Mouse (Mus musculus): ENCODE data around the gene Mad1l1.
"Not testable (repeated sequence)": the region's sequence is repeated elsewhere in the genome, so short reads cannot be mapped to it uniquely, and the experiment has no call there.

Mad1l1 gene

DNA sequence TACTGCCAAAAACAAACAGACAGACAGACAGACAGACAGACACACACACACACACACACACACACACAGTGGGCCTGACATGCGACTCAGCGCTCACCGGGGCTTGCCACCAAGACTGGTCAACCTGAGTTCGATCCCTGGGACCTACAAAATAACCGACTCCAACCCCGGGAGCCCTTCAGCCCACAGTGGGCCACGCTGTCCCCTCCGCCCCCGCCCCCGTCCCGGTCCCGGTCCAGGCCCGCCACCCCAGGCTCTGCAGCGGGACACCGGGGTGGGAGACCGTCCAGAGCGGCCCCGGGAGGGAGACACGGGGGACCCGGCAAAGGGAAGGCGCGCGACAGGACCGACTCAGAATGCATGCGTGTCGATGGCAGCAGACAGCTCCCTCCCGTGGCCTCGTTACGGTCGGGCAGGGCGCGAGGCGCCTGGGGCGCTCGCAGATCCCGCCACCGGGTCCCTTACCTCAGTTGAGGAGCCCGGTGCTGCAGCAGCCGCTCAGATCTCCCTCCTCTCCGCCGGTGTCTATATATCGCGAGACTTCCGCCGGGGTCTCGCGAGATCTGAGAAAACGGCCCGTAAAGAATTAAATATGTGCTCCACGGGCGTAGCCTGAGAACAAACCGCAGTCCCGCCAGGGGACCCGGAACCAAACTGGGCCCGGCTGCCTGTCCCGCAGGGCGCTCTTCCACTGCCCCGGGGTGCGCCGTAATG lies at the start of gene Mad1l1, which contains the start of gene Nudt1:
Mad1l1 (minus strand) TSS at position 511 of the 714 bp plus-strand sequence.
Nudt1 (plus strand) TSS at position 615 of the 714 bp plus-strand sequence.
- DNase-seq (ENCODE audit: low spot score) = peak; percentile 87

DNA sequence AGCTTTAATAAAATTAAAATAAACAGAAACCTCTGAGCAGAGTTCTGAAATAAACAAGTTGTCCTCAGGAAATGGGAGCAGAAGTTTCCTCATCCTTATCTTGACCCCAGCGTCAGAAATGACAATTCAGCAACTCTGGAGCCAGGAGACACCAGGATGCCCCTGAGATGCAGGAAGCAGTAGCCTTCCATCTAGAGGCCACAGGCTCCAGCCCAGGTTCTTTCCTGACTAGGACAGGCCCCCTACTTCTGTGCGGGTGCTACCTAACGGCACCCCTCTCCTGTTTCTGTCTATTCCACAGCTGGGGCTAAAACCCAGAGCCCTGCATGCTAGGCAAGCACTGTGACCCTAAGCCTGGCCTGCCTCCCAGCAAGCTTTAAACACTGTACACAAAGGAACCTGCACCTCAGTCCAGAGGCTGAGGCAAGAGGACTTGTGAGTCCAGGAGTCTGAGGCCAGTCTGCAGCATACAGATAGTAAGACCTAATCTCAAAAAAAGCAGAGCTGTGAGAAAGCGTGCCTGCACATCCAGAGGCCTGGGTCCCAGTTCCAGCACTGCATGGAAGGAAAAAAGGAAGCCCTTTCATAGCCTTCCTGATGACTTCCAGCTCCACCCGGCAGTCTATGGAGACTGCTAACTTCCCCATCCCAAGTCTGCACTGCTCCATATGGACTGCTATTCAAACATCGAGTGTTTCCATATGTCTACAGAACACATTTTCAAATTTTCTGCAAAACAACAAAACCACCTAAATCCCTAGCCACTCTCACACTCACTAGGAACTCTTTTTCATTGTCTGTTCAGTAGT lies 49.3 kb upstream of the Mad1l1 start:
- DNase-seq (ENCODE audit: low spot score) = no peak

DNA sequence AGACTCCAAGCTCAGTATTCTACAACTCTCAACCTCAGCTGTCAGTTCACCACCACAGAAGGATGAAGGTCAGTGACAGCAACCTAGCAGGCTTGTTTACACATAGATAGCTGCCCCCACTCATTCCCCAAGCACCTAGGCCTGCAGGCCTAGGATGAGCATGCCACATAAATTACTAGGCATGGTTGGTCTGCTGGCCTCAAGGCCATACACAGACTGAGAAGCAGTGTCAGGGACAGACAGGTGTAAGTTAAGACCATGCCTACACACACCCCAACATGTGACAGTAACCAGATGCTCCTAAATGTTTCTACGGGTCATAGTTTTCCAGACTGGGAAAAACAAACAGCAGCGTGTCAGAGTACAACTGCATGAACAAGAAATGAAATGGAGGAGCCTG lies 48.1 kb upstream of the Mad1l1 start:
- no peak for DNase-seq (ENCODE audit: low spot score)

DNA sequence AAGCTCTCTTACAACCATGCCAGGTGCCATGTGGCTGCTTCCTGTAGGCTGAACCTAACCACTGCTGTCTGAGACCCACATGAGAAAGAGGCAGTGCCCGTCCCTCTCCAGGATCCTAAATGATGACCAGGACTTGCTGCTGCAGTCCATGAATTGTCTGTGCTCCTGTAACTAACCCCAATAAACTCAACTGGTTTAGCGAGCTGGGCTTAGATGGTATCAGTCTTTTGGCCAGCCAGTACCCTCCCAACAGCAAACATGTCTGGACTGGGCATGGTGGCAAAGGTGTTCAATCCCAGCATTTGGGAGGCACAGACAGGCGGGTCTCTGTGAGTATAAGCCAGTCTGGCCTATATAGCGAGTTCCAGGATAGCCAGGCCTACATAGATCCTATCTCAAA lies 47.6 kb upstream of the Mad1l1 start:
- DNase-seq (ENCODE audit: low spot score) = peak; percentile 31

DNA sequence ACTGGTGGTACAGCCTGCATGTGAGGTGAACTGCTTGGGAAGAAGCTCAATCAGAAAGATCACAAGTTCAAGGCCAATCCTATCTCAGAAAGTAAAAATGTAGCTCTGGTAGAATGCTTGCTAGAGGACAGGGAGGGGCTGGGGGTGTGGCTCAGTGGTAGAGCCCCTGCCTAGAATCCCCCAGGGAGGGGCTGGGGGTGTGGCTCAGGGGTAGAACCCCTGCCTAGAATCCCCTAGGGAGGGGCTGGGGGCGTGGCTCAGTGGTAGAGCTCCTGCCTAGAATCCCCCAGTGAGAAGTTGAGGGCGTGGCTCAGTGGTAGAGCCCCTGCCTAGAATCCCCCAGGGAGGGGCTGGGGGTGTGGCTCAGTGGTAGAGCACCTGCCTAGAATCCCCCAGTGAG lies 46.8 kb upstream of the Mad1l1 start:
- DNase-seq (ENCODE audit: low spot score) = not testable (repeated sequence)

DNA sequence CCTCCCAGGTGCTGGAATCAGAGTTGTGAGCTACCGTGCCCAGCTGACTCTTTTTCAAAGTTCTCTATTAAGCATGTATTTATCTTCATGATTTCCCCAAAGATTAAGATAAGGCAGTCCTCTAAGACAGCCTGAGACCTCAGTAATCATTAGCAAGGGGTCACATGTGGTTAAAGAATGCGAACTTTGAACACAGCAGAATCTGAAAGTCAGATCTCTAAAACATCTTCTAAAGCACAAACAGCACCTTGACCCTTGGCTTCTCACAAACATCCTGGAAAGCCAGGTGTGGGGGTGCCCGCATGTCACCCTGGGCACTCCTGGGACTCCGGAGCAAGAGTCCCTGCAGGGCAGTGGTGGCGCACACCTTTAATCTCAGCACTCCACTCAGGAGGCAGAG lies 43.1 kb upstream of the Mad1l1 start:
- no peak for DNase-seq (ENCODE audit: low spot score)

DNA sequence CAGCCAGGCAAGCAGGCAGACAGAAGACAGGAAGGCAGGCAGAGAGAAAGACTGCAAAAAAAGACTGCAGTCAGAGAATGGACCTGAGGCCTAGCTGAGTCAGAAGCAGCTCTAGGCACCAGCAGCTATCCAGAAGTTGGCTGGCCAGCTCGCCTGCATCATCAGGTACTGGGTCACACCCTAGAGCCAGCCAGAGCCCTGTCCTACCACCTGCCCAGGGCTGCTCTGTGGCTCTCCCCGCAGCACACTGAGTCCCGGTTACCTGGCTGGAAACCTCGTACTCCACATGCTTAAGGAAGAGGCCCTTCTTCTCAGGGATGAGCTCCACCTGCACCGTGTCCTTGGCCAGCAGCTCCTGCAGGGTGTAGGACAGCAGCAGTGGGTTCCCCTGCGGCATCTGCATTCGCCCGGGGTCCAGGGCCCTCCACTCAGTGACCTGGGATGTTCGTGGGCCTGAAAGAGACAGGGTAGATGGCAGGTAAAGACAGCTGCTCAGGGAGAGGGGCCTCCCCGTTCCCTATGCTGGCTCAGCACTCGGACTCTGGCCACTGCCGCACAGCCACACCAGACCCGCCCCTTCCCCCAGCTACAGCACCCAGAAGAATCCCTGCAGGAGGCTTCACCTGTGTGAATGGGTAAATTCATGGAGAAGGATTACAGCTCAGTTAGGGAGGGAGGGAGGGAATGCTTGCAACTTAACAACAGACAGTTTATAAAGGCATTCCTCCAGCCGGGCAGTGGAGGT lies 38.8 kb upstream of the Mad1l1 start:
- DNase-seq (ENCODE audit: low spot score) = no peak

DNA sequence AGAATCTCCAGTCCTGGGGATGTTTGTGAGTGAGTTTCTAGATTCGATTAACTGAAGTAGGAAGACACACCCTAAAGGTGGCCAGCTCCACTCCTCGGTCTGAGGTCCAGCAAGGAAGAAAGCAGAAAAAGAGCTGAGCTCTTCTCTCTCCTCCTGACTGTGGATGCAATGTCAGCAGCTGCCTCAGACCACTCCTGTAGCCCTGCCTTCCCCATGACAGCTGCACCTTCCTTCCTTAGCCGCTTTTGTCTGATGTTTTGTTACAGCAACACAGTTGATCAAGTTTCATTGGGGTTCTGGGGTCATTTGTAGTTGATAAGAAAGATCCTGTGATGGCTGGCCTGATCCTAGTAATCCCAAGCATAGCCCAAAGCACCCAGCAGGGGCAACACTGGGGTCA lies 36.1 kb upstream of the Mad1l1 start:
- no peak for DNase-seq (ENCODE audit: low spot score)

DNA sequence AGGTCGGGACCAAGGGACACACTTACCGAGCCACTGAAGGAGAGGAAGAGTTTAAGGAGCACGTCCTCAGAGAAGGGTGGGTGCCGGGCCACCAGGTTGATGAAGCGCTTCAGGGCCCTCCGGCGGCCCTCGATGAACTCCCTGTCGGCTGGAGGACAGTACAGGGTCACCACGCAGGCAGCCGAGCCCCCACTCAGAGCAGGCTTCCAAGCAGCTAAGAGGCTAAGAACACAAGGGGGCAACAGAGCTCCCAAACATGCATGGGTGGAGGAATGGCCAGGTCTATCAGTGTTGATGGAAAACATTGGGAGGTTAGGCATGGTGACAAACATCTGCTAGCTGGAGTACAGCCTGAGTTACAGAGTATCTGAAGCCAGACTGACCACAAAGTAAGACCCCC lies 34.6 kb upstream of the Mad1l1 start:
- DNase-seq (ENCODE audit: low spot score) = no peak

DNA sequence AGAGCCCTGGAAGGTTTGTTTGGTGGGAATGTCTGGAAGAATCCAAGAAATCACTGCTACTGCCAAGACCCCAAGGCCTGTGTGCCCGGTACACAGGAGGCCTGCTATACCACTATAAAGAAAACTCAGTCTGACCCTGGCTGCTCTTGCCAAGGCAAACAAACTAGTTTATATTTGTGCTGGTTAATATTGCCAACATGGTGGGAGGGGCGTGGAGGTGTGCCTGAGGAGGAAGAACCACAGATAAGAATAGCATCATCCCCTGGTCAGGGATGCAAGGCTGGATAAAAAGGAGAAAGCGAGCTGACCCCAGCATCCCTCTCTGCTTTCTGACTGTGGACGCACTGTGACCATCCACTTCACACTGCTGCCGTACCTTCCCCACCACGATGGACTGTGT lies 31.0 kb upstream of the Mad1l1 start:
- no peak for DNase-seq (ENCODE audit: low spot score)

DNA sequence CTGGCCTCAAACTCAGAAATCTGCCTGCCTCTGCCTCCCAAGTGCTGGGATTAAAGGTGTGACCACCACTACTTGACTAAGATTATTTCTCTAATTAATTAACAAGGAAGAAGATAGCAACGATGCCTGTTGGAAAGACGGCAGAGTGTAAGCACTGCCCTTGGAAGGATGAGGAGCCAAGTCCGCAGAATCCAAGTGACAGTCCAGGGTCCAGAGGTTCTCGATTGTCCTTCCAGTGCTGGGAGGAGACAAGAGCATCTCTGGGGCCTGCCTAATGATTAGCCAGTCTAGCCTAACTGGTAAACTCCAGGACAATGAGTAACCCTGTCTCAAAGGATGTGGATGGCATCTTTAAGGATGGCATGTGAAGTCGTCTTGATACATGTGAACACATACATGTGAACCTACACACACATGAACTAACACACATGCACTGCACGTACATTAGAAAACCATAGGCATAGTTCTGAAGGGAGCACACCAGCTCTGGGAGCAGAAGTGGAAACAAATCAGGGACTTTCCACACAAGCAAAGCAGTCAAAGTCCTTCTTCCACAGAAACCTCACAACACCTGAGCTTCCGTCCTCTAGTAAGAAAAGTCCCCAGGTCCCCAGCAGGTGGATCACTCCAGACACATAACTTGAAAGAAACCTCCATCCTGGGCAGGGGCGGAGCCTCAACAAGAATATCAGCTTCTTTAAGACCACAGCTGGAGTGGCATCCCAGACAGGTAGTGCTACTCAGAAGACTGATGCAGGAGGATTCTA lies 29.6 kb upstream of the Mad1l1 start:
- DNase-seq (ENCODE audit: low spot score) = no peak

DNA sequence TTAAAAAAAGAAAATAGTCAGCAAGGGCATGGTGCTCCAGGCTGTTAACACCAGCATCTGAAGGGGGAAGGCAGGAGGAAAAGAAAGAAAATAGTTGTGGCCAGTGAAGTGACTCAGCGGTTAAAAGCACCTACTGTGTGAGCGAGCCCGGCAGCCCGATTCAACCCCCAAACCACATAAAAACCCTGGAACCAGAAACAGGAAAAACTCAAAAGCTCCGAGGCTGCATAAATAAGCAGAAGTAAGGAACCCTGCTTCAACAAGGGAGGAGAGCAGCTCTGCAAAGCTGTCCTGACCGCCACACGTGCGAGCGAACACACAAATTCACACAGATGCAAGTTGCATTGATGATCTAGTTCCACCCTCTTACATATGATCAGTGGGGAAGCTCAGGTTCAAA lies 28.5 kb upstream of the Mad1l1 start:
- DNase-seq (ENCODE audit: low spot score) = no peak

DNA sequence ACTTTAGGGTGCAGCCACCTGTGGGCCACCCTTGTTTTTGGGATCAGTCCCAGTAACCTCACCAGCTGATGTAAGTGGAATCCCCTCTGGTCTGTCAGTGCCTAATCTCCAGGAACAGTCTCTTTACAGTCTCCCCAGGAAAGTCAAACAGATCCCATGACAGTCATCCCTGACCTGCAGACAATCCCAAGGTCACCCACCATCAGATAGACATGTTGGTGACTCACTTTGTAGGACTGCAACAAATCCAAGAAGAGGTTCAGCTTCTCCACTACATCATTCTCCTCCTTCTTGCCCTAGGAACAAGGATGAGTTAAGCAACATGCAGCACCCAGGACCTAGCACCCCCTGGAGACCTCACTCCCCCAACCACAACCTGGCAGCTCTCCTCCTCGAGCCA lies 24.7 kb upstream of the Mad1l1 start:
- no peak for DNase-seq (ENCODE audit: low spot score)

DNA sequence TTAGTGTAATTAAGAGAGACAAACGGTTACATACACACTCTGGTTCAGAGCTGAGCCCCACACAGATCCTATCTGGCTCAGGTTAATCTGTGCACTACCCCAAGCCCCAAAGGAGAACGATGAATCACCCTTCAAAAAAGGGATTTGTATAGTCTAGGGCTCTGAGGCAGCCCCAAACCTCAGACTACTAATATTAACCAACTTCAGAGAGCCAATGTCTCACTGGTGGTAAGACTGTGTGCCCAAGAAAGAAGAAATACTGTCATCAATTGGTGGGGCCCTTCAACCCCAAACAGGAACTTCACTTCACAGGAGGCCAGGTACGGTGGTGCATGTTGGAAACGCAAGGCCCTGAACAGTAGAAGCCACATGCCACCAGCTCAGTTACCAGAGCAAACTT lies 23.9 kb upstream of the Mad1l1 start:
- no peak for DNase-seq (ENCODE audit: low spot score)

DNA sequence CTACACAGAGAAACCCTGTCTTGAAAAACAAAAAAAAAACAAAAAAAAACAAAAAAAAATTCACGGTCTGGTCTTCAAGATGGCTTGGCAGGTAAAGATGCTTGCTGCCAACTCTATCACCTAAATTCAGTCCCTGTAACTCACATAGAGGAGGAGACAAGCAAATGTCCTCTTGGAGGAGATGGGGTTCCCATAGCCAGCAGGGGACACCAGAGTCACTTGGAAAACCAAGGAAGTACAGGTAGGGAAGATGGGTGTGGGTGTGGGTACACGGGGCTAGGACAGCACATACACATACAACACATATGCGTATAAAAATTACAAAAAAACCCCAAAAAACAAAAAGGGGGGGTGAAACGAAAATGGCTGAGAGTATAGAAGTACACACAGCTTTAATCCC lies 21.5 kb upstream of the Mad1l1 start:
- DNase-seq (ENCODE audit: low spot score) = no peak

DNA sequence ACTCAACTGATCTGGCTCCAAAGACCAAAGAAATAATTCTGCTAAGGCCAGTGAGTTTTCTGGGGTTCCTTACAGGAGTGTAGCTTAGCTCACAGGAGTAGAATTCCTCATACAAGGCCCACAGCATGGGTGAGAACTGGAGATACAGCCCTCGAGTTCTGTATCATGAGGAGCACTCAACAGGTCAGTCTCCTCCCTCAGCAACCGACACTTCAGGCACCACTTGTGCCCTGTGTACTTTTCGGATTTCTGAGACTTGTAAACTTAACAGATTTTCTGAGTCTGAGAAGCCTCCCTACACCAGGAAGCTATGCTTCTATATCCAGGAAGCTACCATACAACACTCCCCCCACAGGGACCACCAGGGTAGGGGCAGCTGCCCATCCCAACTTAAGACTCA lies 18.5 kb upstream of the Mad1l1 start:
- DNase-seq (ENCODE audit: low spot score) = no peak

DNA sequence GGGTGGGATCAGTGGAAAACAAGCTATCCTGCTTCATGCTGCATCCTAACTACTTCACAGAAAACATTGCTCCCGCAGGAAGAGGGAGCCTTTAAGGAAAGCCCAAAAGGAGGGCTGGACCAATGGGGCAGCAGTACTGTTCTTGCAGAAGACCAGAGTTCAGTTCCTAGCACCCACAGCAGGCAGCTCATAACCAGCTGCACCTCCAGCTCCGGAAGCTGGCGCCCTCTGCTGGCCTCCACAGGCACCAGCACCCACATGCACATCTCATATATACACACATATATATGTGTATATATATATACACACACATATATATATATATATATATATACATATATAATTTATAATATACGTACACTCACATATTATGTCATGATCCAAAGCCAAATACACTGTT lies 17.4 kb upstream of the Mad1l1 start:
- DNase-seq (ENCODE audit: low spot score) = no peak

DNA sequence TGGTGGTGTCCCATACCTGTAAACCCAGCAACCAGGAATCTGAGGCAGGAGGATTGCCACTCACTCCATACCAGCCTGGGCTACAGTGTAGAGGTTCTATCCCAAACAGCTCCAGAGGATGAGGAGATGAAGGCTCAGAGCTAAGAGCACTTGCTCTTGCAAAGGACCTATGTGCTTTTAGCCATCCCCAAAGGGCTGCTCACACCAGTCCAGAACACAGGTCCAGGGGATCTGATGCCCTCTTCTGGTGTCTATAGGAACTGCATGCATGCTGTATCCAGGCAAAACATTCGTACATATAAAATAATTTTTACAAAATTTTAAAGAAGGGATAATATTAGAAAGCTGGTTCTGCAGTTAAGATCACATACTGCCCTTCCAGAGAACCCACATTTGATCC lies 15.3 kb upstream of the Mad1l1 start:
- peak; percentile 39 for DNase-seq (ENCODE audit: low spot score)

DNA sequence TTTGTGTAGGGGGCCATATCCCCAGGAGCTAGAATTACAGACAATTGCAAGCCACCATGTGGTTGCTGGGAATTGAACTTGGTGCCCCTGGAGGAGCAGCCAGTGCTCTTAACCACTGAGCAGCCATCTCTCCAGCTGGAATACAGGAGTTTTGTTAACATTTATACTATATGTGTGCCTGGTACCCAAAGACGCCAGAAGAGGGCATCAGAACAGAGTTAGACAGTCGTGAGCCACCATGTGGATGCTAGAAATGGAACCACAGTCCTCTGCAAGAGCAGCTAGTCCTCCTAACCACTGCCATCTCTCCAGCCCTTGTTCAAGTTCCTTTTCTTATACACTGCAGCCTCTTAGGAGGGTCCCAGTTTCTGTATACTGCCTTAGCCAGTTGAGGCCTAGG lies 12.3 kb upstream of the Mad1l1 start:
- no peak for DNase-seq (ENCODE audit: low spot score)

DNA sequence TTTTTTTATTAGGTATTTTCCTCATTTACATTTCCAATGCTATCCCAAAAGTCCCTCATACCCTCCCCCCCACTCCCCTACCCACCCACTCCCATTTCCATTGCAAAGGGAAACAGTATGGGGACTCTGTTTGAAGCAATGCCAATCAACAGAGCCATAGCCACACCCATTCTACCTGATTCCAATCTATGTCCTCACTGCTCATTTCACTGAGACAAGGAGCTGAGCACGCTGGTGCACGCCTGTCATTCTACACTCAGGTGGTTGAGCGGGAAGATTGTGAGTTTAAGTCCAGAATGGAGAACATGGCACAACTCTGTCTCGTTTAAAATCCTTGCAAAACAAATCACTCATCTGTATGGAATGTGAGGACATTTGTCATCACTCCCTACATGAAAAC lies 11.2 kb upstream of the Mad1l1 start:
- no peak for DNase-seq (ENCODE audit: low spot score)

DNA sequence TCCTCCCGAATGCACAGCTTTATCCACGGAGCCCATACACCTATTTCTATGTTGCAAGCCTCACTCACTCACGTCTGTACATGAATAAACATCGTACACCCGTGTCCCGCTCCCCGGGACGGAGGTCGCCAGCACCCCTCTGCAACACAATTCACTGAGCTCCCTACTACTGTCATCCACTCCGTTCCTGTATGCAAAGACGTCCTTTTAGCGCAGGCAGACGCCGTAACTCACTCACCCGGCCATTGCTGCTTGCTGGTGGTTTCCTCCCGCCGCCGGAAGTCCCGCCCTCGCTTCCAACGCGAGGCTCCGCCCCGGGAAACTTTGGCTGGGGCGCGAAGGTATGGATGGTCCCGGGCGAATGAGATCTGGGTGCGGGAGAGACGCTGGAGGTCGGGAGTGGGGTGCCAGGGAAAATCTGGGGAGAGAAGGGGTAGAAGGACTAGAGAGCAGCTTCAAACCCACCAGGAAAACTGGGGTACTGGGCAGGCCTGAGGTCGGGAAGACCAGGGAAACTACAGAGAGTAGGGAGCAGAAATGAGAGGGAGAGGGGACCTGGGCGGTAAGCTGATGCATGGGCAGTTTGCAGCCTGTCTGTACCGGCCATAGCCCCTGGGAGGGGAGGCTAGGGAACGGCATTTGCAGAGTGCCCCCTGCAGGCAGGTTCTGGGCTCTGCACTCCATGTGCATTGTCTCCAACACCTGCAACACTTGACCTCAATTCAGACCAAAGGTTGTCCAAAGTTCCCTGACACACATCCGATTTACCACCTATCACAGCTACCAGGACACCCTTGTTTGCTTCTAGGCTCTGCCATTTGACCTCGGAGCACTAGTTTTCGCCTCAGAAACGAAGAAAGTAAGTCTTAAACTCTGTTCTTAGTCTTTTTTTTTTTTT lies 10.5 kb upstream of the Mad1l1 start, which contains the start of gene Mrm2:
Mrm2 (minus strand) TSS at position 284 of the 898 bp plus-strand sequence.
- peak; percentile 83 for DNase-seq (ENCODE audit: low spot score)
